Mouse (Mus musculus): ENCODE measurements at regions not wholly inside any gene's neighbourhood (a gene's known extent, or its start where the extent isn't known, plus 50 kb on each side); places are given as distances from the start of the nearest gene placed in this dataset.

GRCm38 (mm10) chr3:56457625-56458024, 274.1 kb upstream of the Nbea start:
- TF ChIP-seq EP300 (IDR thresholded peaks at IDR 0.05; ENCODE audit: low read depth) (no peak), CTCF (IDR thresholded peaks at IDR 0.05; ENCODE audit: low read depth) (no peak)

Measured in liver, embryonic 14.5 days (tissue).